In genomic region chr2:148560013-148560773, GRCm38 (mm10) we compare ENCODE assay signal across 23 mouse cellular contexts.
A peak's percentile ranks its signal among the peaks of the same experiment; 100 is the strongest.
DNase-seq lines count a peak whose midpoint lies in the region; ATAC-seq and TF ChIP-seq lines count a peak whose summit lies in the region.
"Had no signal": no experiment of that assay in that cellular context is flagged by ENCODE, and none has a peak within 500 bp of the region (broad histone marks: within the 10 kb centered on the region; RNA-seq: fewer than 3 reads in every experiment).

No protein-coding gene starts in this region.

- peak; percentile 76 for ATAC-seq in lung, embryonic 14.5 days (ENCODE audit: insufficient read depth)
- peak; percentile 62; the same call in 1 of the 2 replicates for ATAC-seq in stomach, embryonic 16.5 days (ENCODE audit: insufficient read depth, low FRiP score)
- ATAC-seq: CD4-positive, CD25-positive, alpha-beta regulatory T cell, adult 4 months; forebrain, embryonic 15.5 days had no signal

- H3K36me3 ChIP-seq in lung, embryonic 14.5 days (ENCODE audit: insufficient read depth): no peaks in the 10 kb centered on the region
- no peaks in the 10 kb centered on the region for H3K36me3 ChIP-seq in stomach, embryonic 16.5 days (ENCODE audit: control insufficient read depth, insufficient read depth, low read length)
- H3K36me3 ChIP-seq: embryonic facial prominence, embryonic 12.5 days; forebrain, embryonic 15.5 days; G1E; heart, embryonic 15.5 days had no signal

- no peak overlapping the region for H3K27ac ChIP-seq in lung, embryonic 14.5 days (ENCODE audit: low read depth)
- peak overlapping the region; percentile 43; the same call in 1 of the 2 replicates for H3K27ac ChIP-seq in bone marrow macrophage, adult 2 months (ENCODE audit: insufficient read depth, low read depth, low read length)
- peak overlapping the region; percentile 55; the same call in 1 of the 2 replicates for H3K27ac ChIP-seq in stomach, embryonic 16.5 days (ENCODE audit: low read length)
- H3K27ac ChIP-seq: embryonic facial prominence, embryonic 12.5 days; forebrain, embryonic 15.5 days; heart, embryonic 15.5 days; hindbrain, embryonic 14.5 days had no signal

- TF ChIP-seq CTCF in lung, embryonic 14.5 days (IDR thresholded peaks at IDR 0.05; ENCODE audit: low read depth): no peak
- TF ChIP-seq CTCF in bone marrow macrophage, adult 2 months (IDR thresholded peaks at IDR 0.05; ENCODE audit: low read depth, low read length): no peak

- no peak overlapping the region for H3K4me3 ChIP-seq in lung, embryonic 14.5 days (ENCODE audit: low read depth, low read length)
- no peak overlapping the region for H3K4me3 ChIP-seq in bone marrow macrophage, adult 2 months (ENCODE audit: insufficient read depth, low read length)
- H3K4me3 ChIP-seq in stomach, embryonic 16.5 days (replicated peaks; ENCODE audit: low read length): no peak overlapping the region
- H3K4me3 ChIP-seq: embryonic facial prominence, embryonic 12.5 days; forebrain, embryonic 15.5 days; heart, embryonic 15.5 days had no signal

- H3K9me3 ChIP-seq in lung, embryonic 14.5 days (ENCODE audit: low read depth, low read length): no peaks in the 10 kb centered on the region
- no peaks in the 10 kb centered on the region for H3K9me3 ChIP-seq in stomach, embryonic 16.5 days (replicated peaks; ENCODE audit: control insufficient read depth, low read length)
- H3K9me3 ChIP-seq: embryonic facial prominence, embryonic 12.5 days; forebrain, embryonic 15.5 days; heart, embryonic 15.5 days had no signal

- no peak overlapping the region for H3K9ac ChIP-seq in lung, embryonic 14.5 days
- no peak overlapping the region for H3K9ac ChIP-seq in stomach, embryonic 16.5 days (ENCODE audit: low read length)
- H3K9ac ChIP-seq: embryonic facial prominence, embryonic 12.5 days; forebrain, embryonic 15.5 days; heart, embryonic 15.5 days; hindbrain, embryonic 14.5 days had no signal

- peak; percentile 79 for DNase-seq in heart, adult 11 months
- no peak for DNase-seq in heart, adult 9 months (ENCODE audit: low spot score in 2 of 2)
- DNase-seq in lung, embryonic 14.5 days: no peak
- no peak for DNase-seq in lung, adult 18-20 months
- DNase-seq in cerebellum, adult 9-11 months: no peak
- DNase-seq: adrenal gland, adult 8-10 months; adrenal gland, postnatal 36 days; B cell, adult 2 months; cerebellum, adult 11 months; cerebellum, adult 8-10 months; cerebellum, postnatal 25 days; gastrocnemius, postnatal 36 days; heart, adult 18-20 months; heart, postnatal 14 days had no signal

- H3K4me2 ChIP-seq in lung, embryonic 14.5 days: no peak overlapping the region
- H3K4me2 ChIP-seq in stomach, embryonic 16.5 days (ENCODE audit: low read depth, low read length): no peak overlapping the region
- H3K4me2 ChIP-seq: embryonic facial prominence, embryonic 12.5 days; forebrain, embryonic 15.5 days; heart, embryonic 11.5 days; heart, embryonic 15.5 days; hindbrain, embryonic 14.5 days had no signal

- no peaks in the 10 kb centered on the region for H3K4me1 ChIP-seq in lung, embryonic 14.5 days (ENCODE audit: insufficient read depth)
- H3K4me1 ChIP-seq in bone marrow macrophage, adult 2 months (ENCODE audit: control insufficient read depth, insufficient read depth, low read length): peaks cover 44% of the 10 kb centered on the region
- H3K4me1 ChIP-seq in stomach, embryonic 16.5 days (ENCODE audit: control insufficient read depth, insufficient read depth, low read length): peaks cover 12% of the 10 kb centered on the region; the same call in 1 of the 2 replicates
- H3K4me1 ChIP-seq: embryonic facial prominence, embryonic 12.5 days; forebrain, embryonic 15.5 days had no signal

- no peaks in the 10 kb centered on the region for H3K27me3 ChIP-seq in lung, embryonic 14.5 days (ENCODE audit: insufficient read depth, low read length)
- H3K27me3 ChIP-seq in stomach, embryonic 16.5 days (ENCODE audit: control insufficient read depth, insufficient read depth, low read length): no peaks in the 10 kb centered on the region
- H3K27me3 ChIP-seq: embryonic facial prominence, embryonic 12.5 days; forebrain, embryonic 15.5 days; heart, embryonic 15.5 days had no signal

- no peak for TF ChIP-seq POLR2A in bone marrow macrophage, adult 2 months (IDR thresholded peaks at IDR 0.05; ENCODE audit: borderline replicate concordance, low read depth, low read length)

- 64% methylated on average over 4 of the region's 4 CpGs for WGBS in lung, embryonic 14.5 days
- 68% methylated on average over 4 of the region's 4 CpGs for WGBS in stomach, embryonic 16.5 days
